Mouse (Mus musculus) G1E (cell line): Measurements from ENCODE around the gene Avpi1.

Experiments used
- CTCF ChIP-seq: IDR thresholded peaks from 2 replicates; pipeline ENCODE4 v1.5.1; 2012; ENCODE audit warnings: low read depth, low read length, inconsistent platforms, mixed read lengths
- GATA1 ChIP-seq: IDR thresholded peaks from 2 replicates; pipeline ENCODE4 v1.6.1; 2012; ENCODE audit warnings: borderline replicate concordance, low read length, inconsistent platforms, mixed read lengths
- GATA2 ChIP-seq: IDR thresholded peaks from 2 replicates; pipeline ENCODE4 v1.6.1; 2012; ENCODE audit warnings: low read depth, low read length, inconsistent platforms, borderline replicate concordance
- POLR2AphosphoS5 ChIP-seq: IDR thresholded peaks from 2 replicates; pipeline ENCODE4 v1.6.1; 2012; ENCODE audit warnings: low read depth, low read length, inconsistent platforms; ENCODE audit not compliant: insufficient replicate concordance
- TAL1 ChIP-seq: conservative IDR thresholded peaks from 2 replicates; pipeline ENCODE4 v1.6.1; 2012; ENCODE audit warnings: low read depth, low read length, inconsistent platforms, mixed read lengths

DNA sequence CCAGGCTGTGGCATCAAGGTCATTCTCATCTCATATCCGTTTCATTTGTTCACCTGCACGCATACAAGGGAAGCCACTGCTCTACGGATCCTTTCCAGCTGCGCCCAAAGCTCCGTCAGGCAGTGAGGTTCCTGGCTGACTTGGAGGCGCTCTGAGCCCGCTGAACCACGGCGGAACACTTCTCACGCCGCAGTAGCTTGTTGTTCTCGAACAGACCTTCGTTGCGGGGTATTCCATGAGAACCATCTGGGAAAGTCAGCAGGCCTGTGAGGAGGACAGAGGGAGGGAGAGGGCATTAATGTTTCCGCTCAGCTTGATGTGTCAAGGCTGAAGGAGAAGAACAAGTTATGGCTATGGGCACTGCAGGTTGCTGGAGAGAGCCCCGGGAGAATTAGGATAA is 52.9 kb downstream of the Avpi1 start:
- TF ChIP-seq GATA2: no peak
- TF ChIP-seq GATA1: no peak
- TF ChIP-seq CTCF: no peak
- TF ChIP-seq POLR2AphosphoS5: no peak
- TF ChIP-seq TAL1: no peak
